Mouse (Mus musculus): ENCODE data around the gene Mynn.
"Not testable (repeated sequence)": the region's sequence is repeated elsewhere in the genome, so short reads cannot be mapped to it uniquely, and the experiment has no call there.

Mynn gene

DNA sequence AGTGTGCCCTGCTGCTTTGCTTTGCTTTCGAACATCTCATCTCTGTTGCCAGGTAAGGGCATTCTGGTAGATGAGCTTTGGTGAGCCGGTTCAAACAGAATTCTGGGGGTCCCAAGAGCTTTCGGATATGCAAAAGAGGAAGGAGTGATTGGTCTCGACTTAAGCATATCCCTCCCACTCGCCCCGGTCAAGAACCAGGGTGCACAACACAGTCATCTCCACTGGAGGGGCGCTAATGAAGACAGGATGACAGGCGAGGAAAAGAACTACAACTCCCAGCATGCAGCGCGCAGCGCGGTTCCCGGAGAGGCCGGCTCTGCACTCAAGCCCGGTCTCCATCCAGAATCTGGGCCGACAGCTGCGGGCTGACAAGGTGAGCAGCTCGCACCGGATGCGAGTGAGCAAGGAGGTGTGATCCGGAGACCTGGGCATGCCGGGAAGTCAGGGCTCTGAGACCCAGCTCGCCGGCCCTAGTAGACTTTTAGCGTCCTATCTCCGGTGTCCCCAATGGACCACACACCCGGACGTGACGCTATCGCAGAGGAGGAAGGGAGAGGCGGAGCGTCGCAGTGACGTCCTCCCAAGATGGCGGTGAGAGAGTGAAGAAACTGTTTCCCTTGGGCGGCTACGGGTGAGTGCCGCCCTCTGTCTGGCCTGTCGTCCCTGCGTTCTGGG is at the start of gene Mynn:
TSS of gene Mynn (plus strand) at position 1 of the 675 bp plus-strand sequence.
- peak; percentile 99 for DNase-seq (ENCODE audit: low spot score in 2 of 2)

DNA sequence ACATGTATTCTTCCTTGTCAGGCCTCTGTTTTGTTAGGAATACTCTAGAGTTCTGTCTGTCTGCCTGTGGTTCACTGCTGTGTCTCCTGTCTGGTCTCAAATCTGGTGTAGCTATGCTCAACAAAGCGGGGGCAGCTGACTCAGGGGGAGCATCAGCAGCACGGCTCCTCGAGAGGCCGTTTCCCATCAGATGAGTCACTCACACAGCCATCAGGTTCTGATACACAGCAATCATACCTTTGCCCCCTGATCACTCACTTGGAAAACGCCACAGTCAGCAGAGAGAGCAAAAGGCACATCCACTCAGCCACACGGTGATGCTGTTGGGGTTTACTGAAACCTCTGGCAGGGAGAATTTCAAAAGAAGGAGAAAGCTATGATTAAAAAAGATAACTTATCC is 48.1 kb upstream of the Mynn start:
- DNase-seq (ENCODE audit: low spot score in 2 of 2): no peak

DNA sequence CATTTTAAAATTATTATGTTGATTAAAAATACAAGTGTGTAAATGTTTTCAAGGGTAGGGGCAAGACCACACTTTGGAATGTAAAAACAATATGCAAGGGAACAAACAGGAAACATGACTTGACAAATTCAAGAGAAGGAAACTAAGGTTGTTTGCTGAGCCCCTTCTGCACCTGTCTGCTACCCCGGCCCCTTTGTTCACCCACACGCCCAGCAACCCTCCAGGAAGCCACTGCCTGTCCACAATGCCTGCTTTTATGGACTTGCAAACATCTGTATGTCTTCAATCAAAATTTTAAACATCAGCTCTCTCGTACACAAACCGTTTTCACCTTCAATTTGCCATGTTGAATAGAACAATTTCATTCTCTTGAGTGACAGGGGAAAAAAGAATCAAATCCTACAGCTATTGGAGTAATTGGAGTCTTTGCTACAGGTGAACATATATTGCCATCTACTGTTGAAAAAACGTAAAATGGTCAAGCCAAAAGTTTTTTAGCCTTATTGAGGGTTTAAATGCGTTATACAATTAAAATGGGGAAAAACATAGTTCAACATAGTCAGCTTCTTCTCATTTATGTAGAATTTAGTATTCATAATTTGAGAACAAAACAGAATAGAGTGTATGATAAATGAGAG is 41.1 kb upstream of the Mynn start:
- no peak for DNase-seq (ENCODE audit: low spot score in 2 of 2)

DNA sequence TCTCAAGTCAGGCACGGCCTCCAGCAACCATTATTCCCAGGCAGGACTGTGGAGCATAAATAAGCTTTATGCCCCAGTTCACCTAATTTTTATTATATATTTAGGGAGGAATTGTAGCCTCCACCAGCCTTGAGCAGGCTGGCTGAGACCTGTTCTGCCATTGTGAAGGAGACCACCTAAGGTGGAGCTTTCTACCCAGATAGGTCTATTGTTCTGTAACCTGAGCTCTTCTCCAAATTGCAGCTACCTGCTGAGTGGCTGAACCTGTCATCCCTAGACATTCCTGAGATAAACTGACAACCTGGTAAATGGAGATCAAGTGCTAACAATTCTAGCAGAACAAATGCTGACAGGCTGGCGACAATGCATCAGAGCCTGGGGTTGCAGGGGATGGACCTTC is 35.5 kb upstream of the Mynn start:
- DNase-seq (ENCODE audit: low spot score in 2 of 2): not testable (repeated sequence)

DNA sequence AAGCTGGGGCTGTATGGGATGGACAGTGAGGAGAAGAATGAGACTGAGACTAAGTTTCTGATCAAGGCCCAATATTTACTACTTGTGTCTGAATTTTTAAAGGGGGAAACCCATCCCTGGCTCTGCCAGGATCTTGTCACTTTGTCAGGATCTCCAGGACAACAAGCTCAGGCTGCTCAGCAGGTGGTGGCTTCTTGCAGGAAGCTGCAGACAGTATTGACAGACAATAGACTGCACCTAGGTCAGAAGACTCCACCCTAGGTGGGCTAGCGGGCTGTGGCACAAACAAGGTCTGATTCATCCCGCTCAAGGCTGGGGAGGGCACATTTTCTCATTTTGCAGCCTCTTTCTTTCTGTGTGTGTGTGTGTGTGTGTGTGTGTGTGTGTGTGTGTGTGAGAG is 28.3 kb upstream of the Mynn start:
- DNase-seq (ENCODE audit: low spot score in 2 of 2): no peak

DNA sequence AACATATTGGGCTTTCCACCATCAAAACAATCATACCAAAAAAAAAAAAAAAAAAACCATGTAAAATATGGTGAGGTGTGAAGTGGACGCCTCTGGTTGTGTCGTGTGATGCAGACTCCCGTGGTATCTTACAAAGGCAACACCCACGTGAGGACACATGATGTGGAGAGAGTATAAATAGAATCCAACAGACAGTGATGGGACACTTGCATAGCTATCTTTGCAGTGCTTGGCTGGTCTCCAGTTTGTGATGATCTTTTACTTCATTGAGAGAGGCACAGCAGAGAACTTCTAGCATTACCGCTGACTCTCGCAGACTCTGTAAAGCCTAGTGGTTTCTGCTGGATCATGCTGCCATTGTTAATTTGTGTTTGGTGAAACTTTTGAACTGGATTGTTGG is 13.0 kb upstream of the Mynn start:
- DNase-seq (ENCODE audit: low spot score in 2 of 2): no peak

DNA sequence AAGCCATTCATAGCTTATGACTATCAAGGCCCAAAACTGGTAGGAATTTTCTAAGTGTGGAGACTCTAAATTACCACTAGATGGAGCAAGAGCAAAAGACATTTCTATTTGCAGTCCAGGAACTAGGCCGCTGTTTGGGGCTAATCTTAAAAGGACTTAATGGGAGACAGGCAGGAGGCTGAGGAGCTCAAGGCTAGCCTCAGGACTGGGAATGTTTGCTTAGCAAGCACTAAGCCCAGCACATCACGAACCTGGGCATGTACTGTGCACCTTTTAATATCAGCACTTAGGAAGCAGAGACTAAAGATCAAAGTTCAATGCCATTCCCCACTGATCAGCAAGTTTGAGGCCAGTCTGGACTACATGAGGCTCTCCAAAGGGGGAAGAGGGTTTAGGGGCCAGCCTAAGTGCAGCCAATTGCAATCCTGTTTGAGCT is 9.4 kb upstream of the Mynn start:
- DNase-seq (ENCODE audit: low spot score in 2 of 2): no peak

DNA sequence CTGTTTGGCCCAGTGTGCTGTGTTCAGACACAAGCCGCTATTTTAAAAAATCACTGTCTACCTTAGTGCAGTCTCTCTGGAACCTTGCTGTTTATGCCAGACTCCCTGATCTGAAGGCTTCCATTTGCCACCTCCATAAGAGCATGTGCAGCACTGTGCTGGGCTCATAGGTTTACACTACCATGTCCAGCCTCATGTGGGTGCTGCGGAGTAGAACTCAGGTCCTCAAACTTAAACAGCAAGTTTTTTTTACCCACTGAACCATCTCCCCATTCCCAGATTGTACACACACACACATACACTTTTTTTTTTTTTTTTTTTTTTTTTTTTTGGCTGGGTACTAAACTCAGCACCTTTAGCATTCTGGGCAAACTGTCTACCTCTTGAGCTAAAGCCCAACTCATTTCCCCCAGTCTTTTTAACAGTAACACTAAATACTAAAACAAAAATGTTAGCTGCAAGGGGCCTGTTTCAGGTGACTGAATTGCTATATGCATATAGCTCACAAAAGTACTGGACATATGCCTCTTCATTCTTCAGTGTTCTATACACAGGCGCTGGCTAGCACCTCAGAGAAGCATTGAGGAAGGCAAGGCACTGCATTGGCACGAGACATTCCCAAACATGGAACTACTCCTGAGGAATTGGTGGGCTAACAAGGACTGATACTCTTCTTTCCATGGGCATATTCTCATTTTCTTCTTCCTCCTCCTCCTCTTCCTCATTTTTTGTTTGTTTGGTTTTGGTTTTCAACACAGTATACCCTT is 8.0 kb upstream of the Mynn start:
- DNase-seq (ENCODE audit: low spot score in 2 of 2): peak in 1 of 2 experiments; percentile 44

DNA sequence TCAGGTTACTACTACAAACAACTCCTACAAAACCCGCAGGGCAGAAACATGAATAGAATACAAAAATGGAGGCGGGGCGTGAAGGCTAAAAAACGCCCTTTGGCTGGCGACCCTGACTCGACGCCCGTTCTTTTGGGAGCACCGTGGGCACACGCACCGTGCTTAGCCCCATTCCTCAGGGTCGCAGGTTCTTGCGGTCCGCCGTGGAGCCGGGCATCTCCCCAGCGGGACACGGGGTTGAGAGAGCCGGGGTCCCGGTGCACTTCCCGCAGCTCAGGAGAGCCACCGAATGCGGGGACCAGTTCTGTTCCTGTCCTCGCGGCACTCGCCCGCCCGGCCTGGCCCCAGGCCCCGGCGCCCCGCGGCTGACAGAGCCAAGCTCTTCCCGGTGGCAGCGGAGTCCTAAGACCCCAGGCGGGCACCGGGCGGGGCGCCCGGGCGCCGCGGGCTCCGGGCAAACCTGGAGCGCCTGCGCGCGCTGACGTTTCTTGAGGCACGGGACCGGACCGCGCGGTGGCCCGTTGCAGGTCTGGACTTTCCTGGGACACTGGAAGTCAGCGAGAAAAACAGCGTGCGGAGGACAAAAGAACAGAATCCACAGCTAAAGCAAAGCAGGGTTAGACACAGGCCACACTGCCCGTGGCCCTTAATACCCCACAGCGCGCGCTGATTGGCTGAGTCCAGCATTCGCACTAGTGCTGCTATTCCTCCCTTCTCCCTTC is 6.6 kb upstream of the Mynn start:
- peak in 1 of 2 experiments; percentile 31 for DNase-seq (ENCODE audit: low spot score in 2 of 2)

DNA sequence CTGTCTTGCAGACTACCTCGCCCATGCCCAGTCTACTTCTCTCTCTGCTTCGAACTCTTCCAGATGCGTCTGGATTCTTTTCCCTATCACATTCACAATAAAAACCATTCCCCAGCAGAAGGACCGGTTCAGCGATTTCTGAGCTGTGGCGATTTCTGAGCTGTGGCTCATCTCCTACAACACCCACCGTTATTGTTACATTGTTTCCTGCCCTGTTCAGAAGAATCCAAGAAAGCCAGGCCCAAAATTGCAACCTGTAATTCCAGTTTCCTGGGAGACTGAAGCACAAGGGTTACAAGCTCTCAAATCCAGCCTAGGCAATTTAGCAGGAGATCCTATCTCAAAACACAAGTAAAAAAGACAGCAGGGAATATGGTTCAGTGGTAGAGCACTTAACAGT is 4.6 kb upstream of the Mynn start:
- DNase-seq (ENCODE audit: low spot score in 2 of 2): no peak

DNA sequence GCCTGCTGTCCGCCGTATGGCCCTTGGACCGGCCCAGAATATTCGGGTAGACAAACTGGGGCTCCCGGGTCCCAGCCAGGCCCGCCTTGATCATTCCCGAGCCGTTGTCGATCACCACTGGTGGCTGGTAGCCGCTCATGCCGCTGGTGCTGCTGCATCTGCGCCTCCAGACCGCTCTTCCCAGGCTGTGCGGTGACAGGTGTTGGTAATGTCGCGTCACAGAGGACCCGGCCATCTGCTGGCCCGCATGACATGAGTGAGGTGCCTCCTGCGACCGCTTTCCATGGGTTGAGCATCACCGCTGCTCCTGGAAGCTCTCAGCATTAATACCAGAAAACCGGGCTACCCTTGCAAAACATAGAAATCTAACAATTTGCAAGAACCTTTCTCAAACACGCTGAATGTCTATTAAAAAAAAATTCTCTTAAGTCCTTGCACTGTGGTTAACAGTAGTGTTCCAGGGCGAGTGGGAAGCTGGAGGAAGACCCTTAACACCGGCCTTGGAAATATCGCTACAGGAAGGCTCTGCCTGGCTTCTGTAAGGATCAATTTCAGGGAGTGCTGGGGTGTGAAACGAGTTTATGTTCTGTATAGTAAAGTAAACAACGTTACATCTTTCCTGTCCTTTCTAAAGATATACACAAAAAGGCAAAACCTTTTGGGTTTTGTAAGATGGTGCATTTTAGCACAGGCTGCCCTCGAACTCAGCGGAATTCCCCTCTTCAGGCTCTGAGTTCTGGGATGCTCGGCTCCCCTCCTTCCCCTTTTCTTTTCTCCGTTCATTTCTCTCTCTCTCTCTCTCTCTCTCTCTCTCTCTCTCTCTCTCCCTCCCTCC is 1.9 kb upstream of the Mynn start, which contains the start of gene Actrt3:
TSS of gene Actrt3 (minus strand) at position 229 of the 835 bp plus-strand sequence.
- DNase-seq (ENCODE audit: low spot score in 2 of 2): peak; percentile 32 to 52

DNA sequence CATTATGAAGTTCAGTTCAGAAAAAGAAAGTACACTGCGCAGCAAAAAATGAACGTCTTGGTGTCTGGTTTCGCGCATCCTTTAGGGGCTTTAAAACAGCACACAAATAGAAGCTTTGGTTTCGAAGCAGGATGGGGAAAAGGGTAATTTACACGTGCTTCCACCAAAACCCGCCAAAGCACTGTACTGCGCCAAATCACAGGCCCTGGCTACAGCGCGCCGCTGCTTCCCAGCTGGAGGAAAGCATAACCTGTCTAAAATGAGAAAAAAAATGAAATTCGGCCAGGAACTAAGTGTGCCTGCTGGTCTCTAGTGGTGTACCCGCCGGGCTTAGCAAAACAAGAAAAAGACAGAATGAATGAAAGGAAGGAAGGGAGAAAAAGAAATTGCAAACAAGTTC is 1.1 kb upstream of the Mynn start:
- DNase-seq (ENCODE audit: low spot score in 2 of 2): peak; percentile 44 to 51

DNA sequence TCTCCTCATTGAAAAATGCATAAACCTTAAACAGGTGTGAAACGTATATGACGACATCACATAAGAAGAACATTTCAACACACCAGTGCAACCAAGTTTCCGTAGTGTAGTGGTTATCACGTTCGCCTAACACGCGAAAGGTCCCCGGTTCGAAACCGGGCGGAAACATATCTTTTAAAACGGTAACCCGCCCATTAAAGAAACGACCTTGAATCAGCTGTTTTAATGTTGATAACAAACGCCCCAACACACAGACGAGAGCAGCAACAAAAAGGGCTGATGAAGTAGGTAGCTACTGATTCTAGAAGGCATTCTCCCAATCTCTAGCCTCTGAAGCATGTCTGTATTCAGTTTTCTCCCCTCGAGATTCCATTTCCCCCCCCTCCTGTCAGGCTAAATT is 690 bp upstream of the Mynn start:
- peak; percentile 92 for DNase-seq (ENCODE audit: low spot score in 2 of 2)

DNA sequence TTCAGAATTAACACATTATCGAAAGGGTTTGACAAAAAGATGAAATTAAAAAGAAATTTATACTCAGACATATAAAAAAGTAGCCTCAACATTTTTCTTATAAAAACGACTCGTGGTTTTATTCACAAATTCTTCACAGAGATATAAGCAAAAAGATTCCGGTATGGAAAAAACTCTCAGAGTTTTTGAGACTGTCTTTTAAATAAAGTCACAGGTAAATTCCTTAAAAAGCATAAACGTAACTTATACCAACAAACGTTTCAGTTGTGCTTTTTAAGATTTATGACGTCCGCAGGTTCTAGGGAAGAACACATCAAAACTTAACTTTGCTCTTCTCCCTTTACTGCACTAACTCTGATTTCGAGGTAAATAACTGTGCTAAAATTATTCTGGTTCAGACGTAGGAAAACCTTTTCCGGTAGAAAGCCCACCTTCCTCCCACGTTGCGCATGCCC is 228 bp upstream of the Mynn start:
- no peak for DNase-seq (ENCODE audit: low spot score in 2 of 2)

DNA sequence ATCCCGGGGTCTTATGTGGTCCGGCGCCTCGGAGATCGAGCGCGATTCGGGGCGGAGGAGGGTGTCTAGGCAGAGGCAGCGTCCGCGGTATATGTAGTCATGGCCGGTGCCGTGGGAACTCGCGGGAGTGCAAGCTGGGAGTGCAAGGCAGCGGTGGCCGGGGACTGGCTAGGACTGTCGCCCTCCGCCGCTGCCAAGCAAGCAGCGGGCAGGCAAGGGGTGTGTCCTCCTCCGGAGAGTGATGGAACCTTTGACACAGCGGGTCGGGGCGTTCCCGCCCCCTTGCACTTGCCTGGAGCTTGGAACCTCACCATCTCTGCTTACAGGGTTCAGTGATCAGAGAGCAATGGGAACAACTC is 854 bp downstream of the Mynn start:
- DNase-seq (ENCODE audit: low spot score in 2 of 2): peak in 1 of 2 experiments; percentile 84

DNA sequence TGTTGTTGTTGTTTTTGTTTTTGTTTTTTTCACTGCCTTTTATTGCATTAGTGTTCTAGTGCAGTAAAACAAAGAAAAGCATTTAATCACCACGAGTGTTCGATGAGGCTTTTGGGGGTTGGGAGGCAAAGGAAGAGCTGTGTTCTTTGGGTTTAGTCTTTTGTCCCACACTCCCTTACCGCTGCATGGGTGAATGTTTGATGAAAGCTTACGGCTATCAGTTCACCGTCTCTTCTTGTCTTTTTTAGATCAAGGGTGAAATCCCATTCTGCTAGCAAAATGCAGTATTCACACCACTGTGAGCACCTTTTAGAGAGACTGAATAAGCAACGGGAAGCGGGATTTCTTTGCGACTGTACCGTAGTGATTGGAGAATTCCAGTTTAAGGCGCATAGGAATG is 1.4 kb downstream of the Mynn start:
- DNase-seq (ENCODE audit: low spot score in 2 of 2): no peak

DNA sequence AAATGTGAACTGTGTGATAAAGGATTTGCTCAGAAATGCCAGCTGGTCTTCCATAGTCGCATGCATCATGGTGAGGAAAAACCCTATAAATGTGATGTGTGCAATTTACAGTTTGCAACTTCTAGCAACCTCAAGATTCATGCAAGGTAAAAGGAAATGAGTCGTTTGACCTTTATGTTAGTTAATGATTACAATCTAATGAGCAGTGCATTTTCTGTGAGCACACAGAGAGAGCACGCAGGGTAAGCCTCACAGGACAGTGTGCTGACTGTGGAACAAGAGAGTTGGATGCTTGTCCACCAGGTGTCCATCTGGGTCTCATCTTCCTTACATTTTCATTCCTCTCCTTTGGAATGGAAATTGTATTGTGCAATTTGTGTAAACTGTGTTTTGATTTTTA is 7.1 kb downstream of the Mynn start:
- DNase-seq (ENCODE audit: low spot score in 2 of 2): no peak

DNA sequence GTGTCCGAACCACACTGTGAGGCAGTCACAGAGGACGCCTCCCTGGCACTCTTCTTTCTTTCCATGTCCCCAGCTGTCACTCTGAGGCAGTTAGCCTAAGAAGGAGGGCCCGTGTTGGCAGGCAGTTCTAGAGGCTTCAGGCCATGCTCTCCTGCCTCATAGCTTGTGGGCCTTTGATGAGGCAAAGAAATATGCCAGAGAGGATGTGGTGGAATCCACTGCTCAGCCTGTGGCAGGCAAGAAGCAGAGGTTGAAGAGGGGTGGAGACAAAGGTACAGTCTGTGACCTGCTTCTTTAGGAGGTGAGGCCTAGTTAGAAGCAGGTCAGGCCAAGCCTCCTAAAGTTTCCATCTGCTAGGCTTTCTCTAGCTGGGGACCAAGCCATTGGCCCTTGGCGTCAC is 9.1 kb downstream of the Mynn start:
- no peak for DNase-seq (ENCODE audit: low spot score in 2 of 2)

DNA sequence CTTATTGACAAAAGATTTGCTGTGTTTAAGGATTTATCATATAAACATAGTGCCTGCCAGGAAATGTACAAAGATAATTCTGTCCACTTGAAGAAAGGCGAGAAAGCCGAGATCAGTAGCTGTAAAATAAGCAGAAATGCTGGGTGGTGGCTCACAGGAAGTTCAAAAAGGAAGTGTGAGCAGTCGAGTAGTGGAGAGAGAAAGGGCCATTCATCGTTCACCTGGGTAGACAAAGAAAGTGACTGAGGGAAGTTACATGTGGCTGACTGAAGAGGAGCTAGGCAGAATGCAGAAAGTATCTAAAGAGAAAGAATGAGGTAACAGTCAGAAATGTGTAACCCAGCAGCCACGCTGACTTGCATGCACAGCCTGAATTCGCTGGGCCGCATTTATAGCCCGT is 18.3 kb downstream of the Mynn start:
- no peak for DNase-seq (ENCODE audit: low spot score in 2 of 2)

DNA sequence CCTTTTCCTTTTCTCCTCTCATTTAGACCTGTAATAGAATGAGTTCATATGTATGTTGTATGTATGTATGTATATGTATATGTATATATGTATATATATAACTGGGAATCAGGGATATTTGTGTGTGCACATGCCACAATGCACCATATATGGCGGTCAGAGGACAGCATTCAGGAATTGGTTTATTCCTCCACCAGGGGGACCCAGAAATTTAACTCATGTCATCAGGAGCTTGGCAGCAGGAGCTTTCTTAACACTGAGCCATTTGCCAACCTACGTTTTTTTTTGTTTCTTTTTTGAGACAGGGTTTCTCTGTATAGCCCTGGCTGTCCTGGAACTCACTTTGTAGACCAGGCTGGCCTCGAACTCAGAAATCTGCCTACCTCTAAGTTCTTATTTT is 31.8 kb downstream of the Mynn start:
- no peak for DNase-seq (ENCODE audit: low spot score in 2 of 2)

DNA sequence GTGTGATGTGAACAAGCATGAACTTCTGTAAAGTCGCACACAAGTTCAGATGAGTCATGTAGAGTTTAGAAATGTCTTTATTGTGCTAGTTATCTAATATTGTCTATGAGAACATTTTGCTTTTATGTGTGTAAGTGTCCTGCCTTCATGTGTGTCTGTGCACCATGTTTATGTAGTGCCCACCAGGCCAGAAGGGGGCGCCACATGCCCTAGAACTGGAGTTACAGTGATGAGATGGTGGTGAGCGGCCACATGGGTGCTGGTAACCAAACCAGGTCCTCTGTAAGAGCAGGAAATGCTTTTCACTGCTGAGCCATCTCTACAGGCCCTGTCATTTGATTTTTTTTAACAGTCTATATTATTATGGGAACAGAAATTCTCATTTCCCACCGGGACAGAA is 33.8 kb downstream of the Mynn start:
- DNase-seq (ENCODE audit: low spot score in 2 of 2): peak in 1 of 2 experiments; percentile 28
